Mouse (Mus musculus): ENCODE results near the gene Scly.

DNA sequence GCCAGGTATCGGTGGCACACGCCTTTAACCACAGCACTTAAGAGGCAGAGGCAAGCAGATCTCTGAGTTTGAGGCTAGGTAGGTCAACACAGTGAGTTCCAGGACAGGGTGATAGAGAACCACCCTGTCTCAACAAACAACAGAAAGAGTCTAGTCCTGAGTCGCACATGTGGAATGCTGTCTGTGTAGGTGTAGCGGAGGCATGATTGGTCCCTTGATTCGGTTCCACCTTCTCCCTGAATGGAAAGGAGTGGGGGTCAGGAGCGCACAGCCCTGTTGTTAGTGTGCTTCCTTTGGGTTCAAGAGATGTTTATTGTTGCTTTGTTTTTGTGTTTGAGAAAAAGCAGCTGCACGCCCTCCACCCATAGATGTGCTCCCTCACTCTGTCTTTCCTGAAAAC is 35.6 kb upstream of the Scly start:
- TF ChIP-seq CTCF (IDR thresholded peaks at IDR 0.05 in 2 of 3, conservative IDR thresholded peaks at IDR 0.05 in 1 of 3; ENCODE audit: control insufficient read depth in 1 of 3, insufficient read depth in 1 of 3, low read depth in 2 of 3, low read length in 3 of 3, poor library complexity in 1 of 3, severe bottlenecking in 1 of 3) = no peak
- no peak for TF ChIP-seq POLR2A (IDR thresholded peaks at IDR 0.05; ENCODE audit: control insufficient read depth in 1 of 2, insufficient read depth in 1 of 2, low read depth in 1 of 2, low read length in 2 of 2, poor library complexity in 1 of 2)
- no peak for TF ChIP-seq MAFK (IDR thresholded peaks at IDR 0.05; ENCODE audit: borderline replicate concordance, low read depth, low read length)
- no peak for TF ChIP-seq NELFE (IDR thresholded peaks at IDR 0.05; ENCODE audit: low read depth, low read length)

All from MEL (cell line).